Mouse (Mus musculus): ENCODE measurements around the gene Isca2.

Gene Isca2

DNA sequence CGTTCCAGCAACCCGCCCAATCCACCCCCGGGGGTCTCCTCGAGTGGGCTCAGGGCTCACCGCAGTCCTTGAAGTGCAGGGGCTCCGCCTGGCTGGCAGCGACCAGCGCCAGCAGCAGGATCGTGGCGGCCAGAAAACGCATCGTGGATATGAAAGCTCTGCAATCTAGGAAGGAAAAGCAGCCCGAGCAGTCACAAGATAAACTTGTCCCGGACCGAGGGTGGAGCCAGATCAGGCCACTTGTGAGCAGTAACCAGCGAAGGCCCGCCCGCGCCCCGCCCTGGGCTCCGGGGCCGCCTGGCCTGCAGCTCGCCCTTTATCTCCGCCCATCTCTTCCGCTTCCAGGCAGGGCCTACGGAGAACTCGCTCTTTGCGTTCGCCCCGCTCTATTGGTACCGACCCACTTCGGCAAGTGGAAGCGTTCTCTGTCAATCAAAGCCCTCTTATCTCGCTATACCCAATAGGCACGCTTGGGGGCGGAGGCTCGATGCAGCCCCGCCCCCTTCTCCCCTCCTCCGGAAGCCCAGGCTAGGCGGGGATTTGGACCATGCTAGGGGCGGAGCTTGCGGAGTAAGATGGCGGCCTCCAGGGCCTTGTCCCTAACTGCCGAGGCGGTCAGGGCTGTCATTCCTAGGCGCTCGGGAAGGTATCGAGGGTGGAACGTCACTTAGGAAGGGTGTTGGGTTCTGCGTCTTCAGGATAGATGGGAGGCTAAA, at the start of gene Isca2, which contains the start of gene Npc2:
Isca2 (plus strand) TSS at position 526 of the 716 bp plus-strand sequence.
Npc2 (minus strand) TSS at position 427 of the 716 bp plus-strand sequence.
- DNase-seq (ENCODE audit: low spot score): peak; percentile 100

GRCm38 (mm10) chr12:84726391-84726790, 46.7 kb upstream of the Isca2 start:
- no peak for DNase-seq (ENCODE audit: low spot score)

DNA sequence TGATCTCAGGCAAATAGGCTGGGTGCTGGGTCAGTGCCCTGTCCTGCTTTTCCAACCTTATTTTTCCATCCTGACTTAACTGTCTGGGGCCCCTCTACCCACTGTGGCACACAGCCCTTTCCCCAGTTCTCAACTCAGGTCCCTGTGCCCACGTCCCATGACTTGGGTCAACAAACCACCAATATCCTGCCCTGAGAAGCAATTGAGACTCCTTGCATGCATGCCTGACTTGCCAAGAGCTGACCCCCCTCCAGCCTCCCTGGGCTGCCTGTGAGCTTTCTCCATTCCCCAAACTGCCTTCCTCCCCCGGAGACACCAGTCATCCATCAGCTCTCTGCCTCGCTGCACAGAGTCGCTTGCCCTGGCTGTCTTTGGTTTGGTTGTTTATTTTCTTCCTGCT, 46.1 kb upstream of the Isca2 start:
- no peak for DNase-seq (ENCODE audit: low spot score)

DNA sequence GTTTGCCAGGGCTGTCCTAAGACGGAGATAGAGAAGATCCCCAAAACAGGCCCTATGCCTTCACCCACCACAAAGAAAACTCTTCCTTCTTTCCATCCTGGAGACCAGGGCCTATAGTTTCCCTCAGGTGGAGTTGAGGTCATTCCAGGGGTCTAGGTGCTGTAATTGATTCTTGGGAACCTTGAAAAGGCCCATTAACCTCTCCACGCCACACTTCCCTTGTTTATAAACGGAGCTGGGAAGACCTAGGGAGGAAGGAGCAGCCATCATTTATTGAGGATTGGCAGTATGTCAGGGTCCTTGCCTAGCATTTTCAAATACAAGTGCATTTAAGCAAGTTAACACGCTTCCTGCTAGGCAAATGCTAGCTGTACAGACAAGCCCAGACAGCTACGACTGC, 45.6 kb upstream of the Isca2 start:
- no peak for DNase-seq (ENCODE audit: low spot score)

GRCm38 (mm10) chr12:84728421-84728820, 44.6 kb upstream of the Isca2 start:
- DNase-seq (ENCODE audit: low spot score): no peak

DNA sequence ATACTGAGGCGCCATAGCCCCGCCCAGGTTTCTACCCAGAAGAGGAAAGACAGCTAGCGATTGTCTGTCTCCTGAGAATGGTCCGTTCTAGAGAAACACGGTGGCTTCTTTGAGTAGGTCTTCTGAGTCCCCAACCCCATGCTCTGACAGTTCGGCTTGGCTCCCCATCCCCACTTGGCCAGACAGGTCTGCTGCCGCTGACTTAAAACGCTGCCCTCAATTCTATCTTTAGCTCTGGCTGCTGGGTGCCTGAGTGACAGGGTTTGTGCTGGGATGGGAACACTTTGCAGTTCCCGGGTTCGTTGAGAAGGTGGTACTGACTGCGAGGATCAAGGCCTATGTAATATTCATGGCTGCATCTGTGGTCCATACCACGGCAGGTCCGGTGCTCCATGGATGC, 39.7 kb upstream of the Isca2 start:
- DNase-seq (ENCODE audit: low spot score): no peak

- DNase-seq (ENCODE audit: low spot score): no peak
Measured at GRCm38 (mm10) chr12:84743496-84743895, 29.6 kb upstream of the Isca2 start.

GRCm38 (mm10) chr12:84745700-84746099, 27.4 kb upstream of the Isca2 start:
- no peak for DNase-seq (ENCODE audit: low spot score)

- no peak for DNase-seq (ENCODE audit: low spot score)
Measured at GRCm38 (mm10) chr12:84748134-84748533, 24.9 kb upstream of the Isca2 start.

DNA sequence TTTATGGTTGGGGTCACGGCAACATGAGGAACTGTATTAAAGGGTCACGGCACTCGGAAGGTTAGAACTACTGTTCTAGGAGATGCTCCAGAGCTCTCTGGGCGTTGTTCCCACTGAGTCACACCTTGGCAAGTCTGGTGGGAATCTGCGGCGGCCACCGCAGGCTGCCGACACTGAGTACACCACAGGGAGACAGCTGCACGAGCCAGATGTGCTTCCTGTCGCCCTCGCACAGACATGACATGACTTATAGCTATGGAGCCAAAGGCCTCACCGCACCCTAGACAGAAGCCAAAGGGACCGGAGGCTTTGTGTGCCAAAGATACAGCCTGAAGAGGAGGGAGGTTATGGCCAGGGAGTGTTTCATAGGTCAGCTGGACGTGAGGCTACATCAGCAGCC, 22.4 kb upstream of the Isca2 start:
- DNase-seq (ENCODE audit: low spot score): no peak

GRCm38 (mm10) chr12:84752131-84752977, 20.7 kb upstream of the Isca2 start:
- DNase-seq (ENCODE audit: low spot score): peak; percentile 69

DNA sequence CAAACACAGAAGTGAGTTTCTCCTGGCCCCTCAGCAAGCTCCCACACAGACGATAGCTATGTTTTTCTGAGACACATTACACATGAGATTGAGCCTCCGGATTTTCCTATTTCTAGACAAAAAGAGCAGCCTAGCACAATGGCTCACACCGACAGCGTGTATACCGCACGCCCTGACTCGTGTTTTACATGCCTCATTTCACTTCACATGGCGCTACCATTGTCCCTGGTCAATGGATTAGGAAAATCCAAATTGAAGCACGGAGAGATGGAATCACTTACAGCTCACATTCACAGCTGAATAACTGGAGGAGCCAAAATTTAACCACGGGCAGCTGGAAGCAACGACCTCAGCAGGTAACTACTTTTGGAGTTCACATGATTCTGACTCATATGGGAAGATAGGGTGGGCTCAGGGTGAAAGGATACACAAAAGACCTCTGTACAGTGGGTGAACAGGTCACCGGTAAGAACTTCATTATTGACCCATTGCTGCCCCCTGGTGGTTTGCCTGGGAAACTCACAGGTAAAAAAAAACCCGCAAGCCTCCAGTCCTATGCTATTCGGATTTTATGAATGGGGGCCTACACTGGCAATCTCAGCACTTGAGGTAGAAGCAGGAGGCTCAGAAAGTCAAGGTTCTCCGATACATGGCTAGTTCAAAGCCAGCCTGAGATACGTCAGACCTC, 17.9 kb upstream of the Isca2 start:
- peak; percentile 88 for DNase-seq (ENCODE audit: low spot score)

- no peak for DNase-seq (ENCODE audit: low spot score)
Measured at GRCm38 (mm10) chr12:84756016-84756415, 17.0 kb upstream of the Isca2 start.

- peak; percentile 77 for DNase-seq (ENCODE audit: low spot score)
Measured at GRCm38 (mm10) chr12:84759063-84759462, 14.0 kb upstream of the Isca2 start.

GRCm38 (mm10) chr12:84762532-84762931, 10.5 kb upstream of the Isca2 start:
- no peak for DNase-seq (ENCODE audit: low spot score)

DNA sequence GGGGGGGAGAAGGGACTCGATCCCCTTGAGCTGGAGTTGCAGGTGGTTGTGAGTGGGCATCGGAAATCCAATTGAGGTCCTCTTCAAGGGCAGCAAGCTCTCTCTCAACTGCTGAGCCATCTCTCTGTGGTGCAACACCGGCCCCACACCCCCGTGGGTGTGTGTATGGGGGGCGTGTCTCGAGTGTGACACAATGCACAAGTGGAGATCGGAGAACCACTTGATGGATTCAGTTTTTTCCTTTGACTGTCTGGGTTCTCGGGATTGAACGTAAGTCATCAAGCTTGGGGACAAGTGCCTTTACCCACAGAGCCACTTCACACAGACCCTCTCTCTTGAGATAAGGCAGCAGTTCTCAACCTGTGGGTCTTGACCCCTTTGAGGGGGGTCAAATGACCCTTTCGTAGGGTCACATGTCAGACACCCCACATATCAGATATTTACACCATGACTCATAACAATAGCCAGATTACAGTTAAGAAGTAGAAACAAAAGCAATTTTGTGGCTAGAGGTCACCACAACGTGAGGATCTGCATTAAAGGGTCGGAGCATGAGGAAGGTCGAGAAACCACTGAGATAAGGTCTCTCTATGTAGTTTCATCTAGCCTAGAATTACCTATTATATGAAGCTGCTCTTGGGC, 9.4 kb upstream of the Isca2 start:
- no peak for DNase-seq (ENCODE audit: low spot score)

GRCm38 (mm10) chr12:84764756-84765155, 8.3 kb upstream of the Isca2 start:
- DNase-seq (ENCODE audit: low spot score): no peak

DNA sequence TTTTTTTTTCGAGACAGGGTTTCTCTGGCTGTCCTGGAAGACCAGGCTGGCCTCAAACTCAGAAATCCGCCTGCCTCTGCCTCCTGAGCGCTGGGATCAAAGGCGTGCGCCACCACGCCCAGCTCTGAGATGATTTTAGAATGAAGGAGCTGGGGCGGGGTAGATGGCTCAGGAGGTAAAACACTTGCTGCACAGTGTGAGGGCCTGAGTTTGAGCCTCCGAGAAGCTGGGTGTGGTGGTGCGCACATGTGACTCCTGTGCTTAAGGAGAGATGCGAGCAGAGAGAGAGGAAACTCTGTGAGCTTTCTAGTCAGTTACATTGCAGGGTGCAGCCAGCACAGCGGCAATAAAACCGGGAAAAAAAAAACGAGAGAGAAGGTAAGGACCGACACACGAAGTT, 7.5 kb upstream of the Isca2 start:
- DNase-seq (ENCODE audit: low spot score): no peak

DNA sequence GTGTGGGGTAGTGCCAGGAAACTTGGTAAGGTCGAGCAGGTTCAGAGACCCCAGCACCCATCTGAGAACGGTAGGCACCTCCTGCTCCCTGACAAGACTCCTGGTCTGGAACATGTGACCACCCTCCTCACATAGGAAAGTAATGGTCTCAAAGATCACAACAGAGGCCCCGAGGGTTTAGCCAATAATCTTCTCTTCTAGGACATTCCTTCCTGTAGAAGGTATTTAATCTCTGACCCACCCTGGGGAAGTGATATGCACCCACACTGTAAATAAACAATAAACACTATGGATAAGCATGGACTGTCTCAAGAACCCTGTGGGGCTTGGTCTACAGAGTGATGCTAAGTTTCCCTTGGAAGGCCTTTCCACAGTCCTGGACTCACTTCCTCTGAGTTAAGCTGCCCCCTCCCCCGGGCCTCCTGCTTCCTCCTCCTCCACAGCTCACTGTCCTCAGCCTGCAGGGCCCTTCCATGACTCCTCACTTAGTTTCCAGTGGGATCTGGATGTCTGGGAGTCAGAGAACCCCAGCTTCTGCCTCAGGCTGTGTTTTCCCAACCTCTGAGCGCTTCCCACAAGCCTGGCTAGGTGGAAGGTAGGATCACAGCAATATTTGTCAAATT, 6.8 kb upstream of the Isca2 start:
- no peak for DNase-seq (ENCODE audit: low spot score)

DNA sequence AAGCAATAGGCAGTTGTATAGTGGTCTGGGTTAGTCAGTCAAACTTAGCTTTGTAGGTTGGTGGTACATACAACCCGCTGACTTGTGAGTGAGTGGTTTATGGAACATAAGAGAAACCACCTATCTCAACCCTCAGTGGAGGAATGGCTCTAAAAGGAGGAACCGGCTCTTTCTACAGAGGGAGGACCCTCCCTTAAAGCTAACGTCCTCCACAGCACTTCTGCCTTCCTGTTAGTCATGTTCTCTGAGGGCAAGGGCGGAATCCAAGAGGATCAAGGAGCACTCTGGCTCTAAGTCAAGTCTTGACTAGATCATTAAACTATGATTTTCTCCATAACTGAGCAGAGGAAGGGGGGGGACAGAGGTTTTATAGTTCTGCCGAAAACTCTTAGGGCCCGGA, 5.5 kb upstream of the Isca2 start:
- no peak for DNase-seq (ENCODE audit: low spot score)

DNA sequence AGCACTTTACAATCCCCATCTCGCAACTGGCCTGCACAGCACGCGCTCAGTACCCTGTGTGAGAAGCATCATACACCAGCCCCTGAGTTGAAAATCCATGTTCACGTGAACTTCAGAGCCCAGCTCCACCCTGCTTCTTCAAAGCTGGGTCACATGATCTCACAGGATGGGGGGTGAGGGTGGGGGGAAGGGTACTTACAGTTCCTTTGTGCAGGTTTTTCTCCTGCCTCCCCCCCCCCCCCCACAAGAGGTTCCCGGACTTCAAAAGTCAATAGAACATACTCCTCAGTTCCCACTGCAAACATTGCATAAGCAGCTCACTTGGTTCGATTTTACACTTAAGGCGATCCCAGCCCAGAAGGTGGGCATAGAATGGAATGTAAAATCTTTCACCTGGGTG, 3.4 kb upstream of the Isca2 start:
- no peak for DNase-seq (ENCODE audit: low spot score)

All from retina, embryonic 14.5 days (tissue).